Comparison of ENCODE assay signal across 13 mouse cellular contexts in genomic region chr2:90956053-90956452, GRCm38 (mm10). TPM values are rescaled to one million over a fixed set of nuclear protein-coding genes. Genes with fewer than 3 reads are reported as not detected.
A peak's percentile ranks its signal among the peaks of the same experiment; 100 is the strongest.
DNase-seq lines count a peak whose midpoint lies in the region; ATAC-seq and TF ChIP-seq lines count a peak whose summit lies in the region.
"Had no signal": no experiment of that assay in that cellular context is flagged by ENCODE, and none has a peak within 500 bp of the region (broad histone marks: within the 10 kb centered on the region; RNA-seq: fewer than 3 reads in every experiment).

No protein-coding gene starts in this region.

- TF ChIP-seq POLR2A in brain, embryonic 14.5 days (IDR thresholded peaks at IDR 0.05; ENCODE audit: borderline replicate concordance, extremely low read depth, insufficient read depth, insufficient read length, poor library complexity, severe bottlenecking) = no peak

- no peak overlapping the region for H3K4me2 ChIP-seq in hindbrain, embryonic 11.5 days (replicated peaks; ENCODE audit: low read depth, low read length)
- H3K4me2 ChIP-seq in forebrain, embryonic 13.5 days = peak overlapping the region; percentile 24; the same call in 1 of the 2 replicates
- H3K4me2 ChIP-seq in midbrain, embryonic 13.5 days (replicated peaks) = no peak overlapping the region
- H3K4me2 ChIP-seq: limb, embryonic 12.5 days; lung, embryonic 15.5 days; stomach, embryonic 15.5 days had no signal

- no peak for ATAC-seq in hindbrain, embryonic 11.5 days (ENCODE audit: low FRiP score)
- ATAC-seq in forebrain, embryonic 13.5 days = peak; percentile 90
- peak; percentile 85 for ATAC-seq in midbrain, embryonic 13.5 days

- H3K27ac ChIP-seq in hindbrain, embryonic 11.5 days (ENCODE audit: low read depth, low read length) = no peak overlapping the region
- no peak overlapping the region for H3K27ac ChIP-seq in hindbrain, embryonic 10.5 days
- H3K27ac ChIP-seq in forebrain, embryonic 13.5 days = peak overlapping the region; percentile 63
- H3K27ac ChIP-seq in midbrain, embryonic 13.5 days = 0 out of 2 replicates have a peak overlapping the region, but pooled peaks have one; percentile 19
- H3K27ac ChIP-seq: kidney, postnatal 0 days; limb, embryonic 12.5 days; lung, embryonic 15.5 days; stomach, embryonic 15.5 days had no signal

- no peak for TF ChIP-seq CTCF in brain, embryonic 14.5 days (IDR thresholded peaks at IDR 0.05; ENCODE audit: borderline replicate concordance, extremely low read depth, insufficient read depth, insufficient read length)

- H3K4me1 ChIP-seq in hindbrain, embryonic 11.5 days (replicated peaks; ENCODE audit: control insufficient read depth, insufficient read depth, low read length) = no peaks in the 10 kb centered on the region
- H3K4me1 ChIP-seq in hindbrain, embryonic 10.5 days (replicated peaks) = peaks cover 20% of the 10 kb centered on the region
- peaks cover 23% of the 10 kb centered on the region for H3K4me1 ChIP-seq in forebrain, embryonic 13.5 days
- peaks cover 31% of the 10 kb centered on the region for H3K4me1 ChIP-seq in midbrain, embryonic 13.5 days (replicated peaks)
- H3K4me1 ChIP-seq: limb, embryonic 12.5 days; lung, embryonic 15.5 days had no signal

- DNase-seq in hindbrain, embryonic 11.5 days (ENCODE audit: low spot score) = peak; percentile 31
- DNase-seq in hindbrain, embryonic 10.5 days (ENCODE audit: low spot score) = no peak
- peak; percentile 84 for DNase-seq in brain, embryonic 14.5 days (ENCODE audit: low read depth)
- no peak for DNase-seq in spleen, postnatal 14 days (ENCODE audit: low spot score in 2 of 2)
- no peak for DNase-seq in cerebellum, adult 8-10 months
- DNase-seq: cerebellum, postnatal 14 days; heart, postnatal 36 days had no signal

- H3K4me3 ChIP-seq in hindbrain, embryonic 11.5 days (ENCODE audit: low read depth, low read length) = no peak overlapping the region
- H3K4me3 ChIP-seq in hindbrain, embryonic 10.5 days = no peak overlapping the region
- no peak overlapping the region for H3K4me3 ChIP-seq in forebrain, embryonic 13.5 days
- no peak overlapping the region for H3K4me3 ChIP-seq in midbrain, embryonic 13.5 days (replicated peaks)
- H3K4me3 ChIP-seq: limb, embryonic 12.5 days; lung, embryonic 15.5 days; stomach, embryonic 15.5 days had no signal

- no peaks in the 10 kb centered on the region for H3K9me3 ChIP-seq in hindbrain, embryonic 11.5 days (ENCODE audit: control insufficient read depth, low read length)
- no peaks in the 10 kb centered on the region for H3K9me3 ChIP-seq in hindbrain, embryonic 10.5 days
- no peaks in the 10 kb centered on the region for H3K9me3 ChIP-seq in forebrain, embryonic 13.5 days (replicated peaks)
- no peaks in the 10 kb centered on the region for H3K9me3 ChIP-seq in midbrain, embryonic 13.5 days
- H3K9me3 ChIP-seq: limb, embryonic 12.5 days; lung, embryonic 15.5 days; stomach, embryonic 15.5 days had no signal

- WGBS in hindbrain, embryonic 11.5 days = 27% methylated on average over 1 of the region's 1 CpGs
- 29% methylated on average over 1 of the region's 1 CpGs for WGBS in hindbrain, embryonic 10.5 days
- WGBS in forebrain, embryonic 13.5 days = 6% methylated on average over 1 of the region's 1 CpGs
- 5% methylated on average over 1 of the region's 1 CpGs for WGBS in midbrain, embryonic 13.5 days

- no peaks in the 10 kb centered on the region for H3K36me3 ChIP-seq in hindbrain, embryonic 11.5 days (ENCODE audit: control insufficient read depth, insufficient read depth, low read length)
- H3K36me3 ChIP-seq in hindbrain, embryonic 10.5 days = peaks cover 18% of the 10 kb centered on the region
- H3K36me3 ChIP-seq in forebrain, embryonic 13.5 days (ENCODE audit: poor library complexity, severe bottlenecking) = no peaks in the 10 kb centered on the region
- H3K36me3 ChIP-seq in midbrain, embryonic 13.5 days = no peaks in the 10 kb centered on the region
- H3K36me3 ChIP-seq: stomach, embryonic 15.5 days had no signal

- no peaks in the 10 kb centered on the region for H3K27me3 ChIP-seq in hindbrain, embryonic 11.5 days (ENCODE audit: control insufficient read depth, insufficient read depth, low read length)
- no peaks in the 10 kb centered on the region for H3K27me3 ChIP-seq in hindbrain, embryonic 10.5 days (ENCODE audit: insufficient read depth, poor library complexity, severe bottlenecking)
- no peaks in the 10 kb centered on the region for H3K27me3 ChIP-seq in forebrain, embryonic 13.5 days
- H3K27me3 ChIP-seq in midbrain, embryonic 13.5 days = no peaks in the 10 kb centered on the region
- H3K27me3 ChIP-seq: limb, embryonic 12.5 days; lung, embryonic 15.5 days; stomach, embryonic 15.5 days had no signal

- no peak overlapping the region for H3K9ac ChIP-seq in hindbrain, embryonic 11.5 days (ENCODE audit: low read depth, low read length)
- no peak overlapping the region for H3K9ac ChIP-seq in forebrain, embryonic 13.5 days
- H3K9ac ChIP-seq in midbrain, embryonic 13.5 days (replicated peaks) = no peak overlapping the region
- H3K9ac ChIP-seq: limb, embryonic 12.5 days; lung, embryonic 15.5 days; stomach, embryonic 15.5 days had no signal

RNA-seq across cellular contexts. Expression of gene Celf1, which starts 15.9 kb away (rescaled TPM):
- polyA plus RNA-seq in hindbrain, embryonic 11.5 days (2014; fragmentation: Nextera tagmentation; extraction: Ambion mirVana) = 78.8 and 90.2 TPM in 2 replicates
- 129 and 141 TPM in 2 replicates for polyA plus RNA-seq in hindbrain, embryonic 10.5 days (2016; fragmentation: Nextera tagmentation; extraction: Ambion mirVana)
- 119 and 130 TPM in 2 replicates for polyA plus RNA-seq in brain, embryonic 14.5 days (2012; rRNA removed)
- 132 and 138 TPM in 2 replicates for polyA plus RNA-seq in forebrain, embryonic 13.5 days (2015; fragmentation: Nextera tagmentation; extraction: Ambion mirVana)
- 137 and 140 TPM in 2 replicates for polyA plus RNA-seq in midbrain, embryonic 13.5 days (2015; fragmentation: Nextera tagmentation; extraction: Ambion mirVana)

RNA-seq across cellular contexts. Expression of gene Ndufs3, which starts 51.4 kb away (rescaled TPM):
- polyA plus RNA-seq in hindbrain, embryonic 11.5 days (2014; fragmentation: Nextera tagmentation; extraction: Ambion mirVana) = 215 and 217 TPM in 2 replicates
- 189 and 220 TPM in 2 replicates for polyA plus RNA-seq in hindbrain, embryonic 10.5 days (2016; fragmentation: Nextera tagmentation; extraction: Ambion mirVana)
- polyA plus RNA-seq in brain, embryonic 14.5 days (2012; rRNA removed) = 144 and 185 TPM in 2 replicates
- polyA plus RNA-seq in forebrain, embryonic 13.5 days (2015; fragmentation: Nextera tagmentation; extraction: Ambion mirVana) = 219 and 222 TPM in 2 replicates
- polyA plus RNA-seq in midbrain, embryonic 13.5 days (2015; fragmentation: Nextera tagmentation; extraction: Ambion mirVana) = 210 TPM in 2 replicates

RNA-seq across cellular contexts. Expression of gene Kbtbd4, which starts 51.5 kb away (rescaled TPM):
- 46.0 and 49.3 TPM in 2 replicates for polyA plus RNA-seq in hindbrain, embryonic 11.5 days (2014; fragmentation: Nextera tagmentation; extraction: Ambion mirVana)
- 55.9 and 56.8 TPM in 2 replicates for polyA plus RNA-seq in hindbrain, embryonic 10.5 days (2016; fragmentation: Nextera tagmentation; extraction: Ambion mirVana)
- 42.3 and 44.8 TPM in 2 replicates for polyA plus RNA-seq in brain, embryonic 14.5 days (2012; rRNA removed)
- polyA plus RNA-seq in forebrain, embryonic 13.5 days (2015; fragmentation: Nextera tagmentation; extraction: Ambion mirVana) = 59.2 and 67.6 TPM in 2 replicates
- polyA plus RNA-seq in midbrain, embryonic 13.5 days (2015; fragmentation: Nextera tagmentation; extraction: Ambion mirVana) = 63.1 and 64.2 TPM in 2 replicates

Comparison
In these comparisons a context has a peak if more than half of its experiments do, and no peak if none do; other contexts are left out.
1. DNase-seq: peak in hindbrain, embryonic 11.5 days (single experiment) and brain, embryonic 14.5 days (single experiment); none in hindbrain, embryonic 10.5 days (single experiment), spleen, postnatal 14 days (0 of 2) and cerebellum, adult 8-10 months (single experiment).
2. H3K27ac ChIP-seq: peak in forebrain, embryonic 13.5 days (single experiment) and midbrain, embryonic 13.5 days (single experiment); none in hindbrain, embryonic 11.5 days (single experiment) and hindbrain, embryonic 10.5 days (single experiment).